Mouse (Mus musculus) kidney, embryonic 14.5 days (tissue): ENCODE measurements around the gene Gstm6. TPM values are rescaled to one million over a fixed set of nuclear protein-coding genes. Genes with fewer than 3 reads are reported as not detected.

ENCODE experiments used
- ATAC-seq: fragments of 200-750 bp; cut with Nextera tagmentation; 2 replicates; pipeline ENCODE4 v1.8.0; 2017; ENCODE audit warnings: moderate number of reproducible peaks, mild to moderate bottlenecking, moderate TSS enrichment, moderate library complexity; ENCODE audit not compliant: low FRiP score, low TSS enrichment
- H3K27ac ChIP-seq: fragments of 300-500 bp; sonication (generic); 2 replicates; pipeline ENCODE4 v1.5.1; 2014; ENCODE audit warnings: low read depth, mild to moderate bottlenecking, low read length, moderate library complexity, mixed read lengths
- H3K27me3 ChIP-seq: fragments of 300-500 bp; sonication (generic); 2 replicates; pipeline ENCODE4 v1.6.1; 2014; ENCODE audit warnings: mild to moderate bottlenecking, low read length; ENCODE audit not compliant: control insufficient read depth, insufficient read depth
- H3K36me3 ChIP-seq: fragments of 300-500 bp; sonication (generic); 2 replicates; pipeline ENCODE4 v1.6.1; 2014; ENCODE audit warnings: low read length, mixed read lengths; ENCODE audit not compliant: control insufficient read depth, insufficient read depth
- H3K4me1 ChIP-seq: fragments of 300-500 bp; sonication (generic); 2 replicates; pipeline ENCODE4 v1.6.1; 2014; ENCODE audit warnings: low read length, mixed read lengths; ENCODE audit not compliant: control insufficient read depth, insufficient read depth
- H3K4me2 ChIP-seq: fragments of 300-500 bp; sonication (generic); replicated peaks from 2 replicates; pipeline ENCODE4 v1.6.1; 2014; ENCODE audit warnings: low read depth, mild to moderate bottlenecking, low read length
- H3K4me3 ChIP-seq: fragments of 300-500 bp; sonication (generic); 2 replicates; pipeline ENCODE4 v1.5.1; 2014; ENCODE audit warnings: mild to moderate bottlenecking, low read length
- H3K9ac ChIP-seq: fragments of 300-500 bp; sonication (generic); 2 replicates; pipeline ENCODE4 v1.6.1; 2014; ENCODE audit warnings: low read depth, mild to moderate bottlenecking, low read length, moderate library complexity
- H3K9me3 ChIP-seq: fragments of 300-500 bp; sonication (generic); 2 replicates; pipeline ENCODE4 v1.6.1; 2016; ENCODE audit warnings: low read length; ENCODE audit not compliant: control insufficient read depth
- WGBS: fragments of 180-500 bp; shearing (Covaris S2); extraction: QIAGEN DNeasy Blood & Tissue Kit; methylation state at CpG from one replicate; pipeline ENCODE4 v1.1.7; 2014; 5-methylcytosine and 5-hydroxymethylcytosine counted together
- polyA plus RNA-seq: library from polyadenylated mRNA; unstranded; fragments of >200 nt; fragmentation: Nextera tagmentation; extraction: Ambion mirVana; gene quantifications from 2 replicates; pipeline ENCODE4 v1.2.1, GENCODE M21; 2014

The Gstm6 gene
- polyA plus RNA-seq, 1 experiment from 2014 or later, result 5.7 TPM

GRCm38 (mm10) chr3:107935268-107935667 is 8.3 kb downstream of the Gstm6 start:
- Histone ChIP-seq H3K27ac (no peak overlapping the region), H3K4me3 (no peak overlapping the region), H3K36me3 (no peaks in the 10 kb centered on the region), H3K27me3 (no peaks in the 10 kb centered on the region), H3K9ac (no peak overlapping the region), H3K4me1 (no peaks in the 10 kb centered on the region), H3K9me3 (no peaks in the 10 kb centered on the region), H3K4me2 (no peak overlapping the region)
- no peak for ATAC-seq
- WGBS, result 84% methylated on average over 3 of the region's 3 CpGs

DNA sequence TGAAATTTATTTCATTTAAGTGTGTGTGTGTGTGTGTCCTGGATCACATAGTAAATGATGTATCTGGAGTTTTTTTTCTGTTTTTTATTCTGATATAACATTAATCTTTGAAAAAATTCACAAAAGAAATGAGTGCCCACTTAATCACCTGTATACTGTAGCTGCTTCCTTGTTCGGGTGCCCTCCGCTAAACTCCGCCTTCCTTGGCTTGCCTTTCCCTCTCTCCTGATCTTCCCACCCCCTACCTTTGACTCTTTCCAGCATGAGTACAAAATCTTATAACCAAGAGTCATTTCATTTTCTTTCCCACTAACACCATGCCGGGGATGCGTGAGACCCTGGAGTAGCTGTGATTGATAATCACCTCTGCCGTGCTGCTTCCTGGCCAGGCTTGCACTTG is 11.4 kb downstream of the Gstm6 start:
- Histone ChIP-seq H3K4me3 (no peak overlapping the region), H3K27me3 (no peaks in the 10 kb centered on the region), H3K27ac (no peak overlapping the region), H3K9me3 (no peaks in the 10 kb centered on the region), H3K9ac (no peak overlapping the region), H3K36me3 (no peaks in the 10 kb centered on the region), H3K4me2 (no peak overlapping the region), H3K4me1 (peaks cover 7% of the 10 kb centered on the region; the same call in 1 of the 2 replicates)
- no peak for ATAC-seq
- WGBS, result 80% methylated on average over 6 of the region's 6 CpGs

DNA sequence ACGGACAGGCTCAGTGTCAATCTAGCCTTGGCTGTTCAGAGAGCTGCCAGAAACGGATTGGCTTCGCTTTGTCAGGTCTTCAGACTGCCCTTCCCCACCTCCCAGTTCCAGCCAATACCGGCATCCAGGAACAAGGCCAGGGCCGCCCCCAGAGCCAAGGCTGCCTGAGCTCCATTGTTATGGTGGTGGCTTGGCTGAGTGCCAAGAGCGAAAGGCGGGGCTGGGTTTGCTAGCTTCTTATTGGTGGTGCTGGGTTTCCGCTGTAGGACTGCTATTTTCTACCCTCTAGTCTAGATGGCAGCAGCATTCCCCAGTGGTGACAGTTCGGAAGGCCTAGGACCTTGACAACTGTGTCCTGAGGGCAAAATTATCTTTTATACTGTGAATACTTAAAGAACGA is 11.9 kb downstream of the Gstm6 start, which contains the start of gene Gstm7:
TSS of gene Gstm7 (minus strand) at position 148 of the 400 bp plus-strand sequence.
- WGBS, result 6% methylated on average over 10 of the region's 10 CpGs
- peak within 1 kb of the TSS; percentile 43 for H3K4me2 ChIP-seq
- H3K27ac ChIP-seq, result no peak within 1 kb of the TSS
- H3K27me3 ChIP-seq, result no peaks in the 10 kb centered on the region
- ATAC-seq, result peak; percentile 96
- H3K9ac ChIP-seq, result no peak within 1 kb of the TSS
- H3K36me3 ChIP-seq, result no peaks in the 10 kb centered on the region
- H3K4me3 ChIP-seq, result peak within 1 kb of the TSS; percentile 28; the same call in 1 of the 2 replicates
- H3K9me3 ChIP-seq, result no peaks in the 10 kb centered on the region
- peaks cover 7% of the 10 kb centered on the region; the same call in 1 of the 2 replicates for H3K4me1 ChIP-seq

GRCm38 (mm10) chr3:107931134-107931533 is 12.4 kb downstream of the Gstm6 start:
- Histone ChIP-seq H3K36me3 (no peaks in the 10 kb centered on the region), H3K27me3 (no peaks in the 10 kb centered on the region), H3K4me3 (peak overlapping the region; percentile 28; the same call in 1 of the 2 replicates), H3K4me1 (peaks cover 7% of the 10 kb centered on the region; the same call in 1 of the 2 replicates), H3K27ac (no peak overlapping the region), H3K4me2 (peak overlapping the region; percentile 43), H3K9ac (no peak overlapping the region), H3K9me3 (no peaks in the 10 kb centered on the region)
- WGBS, result 66% methylated on average over 2 of the region's 2 CpGs
- ATAC-seq, result no peak; the same call in 1 of the 2 replicates

GRCm38 (mm10) chr3:107929731-107930130 is 13.8 kb downstream of the Gstm6 start:
- Histone ChIP-seq H3K27ac (no peak overlapping the region), H3K4me3 (no peak overlapping the region), H3K27me3 (no peaks in the 10 kb centered on the region), H3K9me3 (no peaks in the 10 kb centered on the region), H3K9ac (no peak overlapping the region), H3K36me3 (no peaks in the 10 kb centered on the region), H3K4me1 (peaks cover 7% of the 10 kb centered on the region; the same call in 1 of the 2 replicates), H3K4me2 (no peak overlapping the region)
- ATAC-seq, result no peak
- WGBS, result 73% methylated on average over 4 of the region's 4 CpGs

- H3K4me1 ChIP-seq, result peaks cover 7% of the 10 kb centered on the region; the same call in 1 of the 2 replicates
- H3K27ac ChIP-seq, result no peak overlapping the region
- H3K36me3 ChIP-seq, result no peaks in the 10 kb centered on the region
- WGBS, result 81% methylated on average over 4 of the region's 4 CpGs
- H3K9me3 ChIP-seq, result no peaks in the 10 kb centered on the region
- ATAC-seq, result no peak
- no peaks in the 10 kb centered on the region for H3K27me3 ChIP-seq
- H3K4me2 ChIP-seq, result no peak overlapping the region
- H3K9ac ChIP-seq, result no peak overlapping the region
- H3K4me3 ChIP-seq, result no peak overlapping the region
Measured at GRCm38 (mm10) chr3:107929243-107929642, 14.3 kb downstream of the Gstm6 start.

- no peaks in the 10 kb centered on the region for H3K27me3 ChIP-seq
- ATAC-seq, result no peak
- no peaks in the 10 kb centered on the region for H3K9me3 ChIP-seq
- H3K9ac ChIP-seq, result no peak overlapping the region
- no peak overlapping the region for H3K27ac ChIP-seq
- H3K4me2 ChIP-seq, result no peak overlapping the region
- H3K4me1 ChIP-seq, result peaks cover 7% of the 10 kb centered on the region; the same call in 1 of the 2 replicates
- no peaks in the 10 kb centered on the region for H3K36me3 ChIP-seq
- H3K4me3 ChIP-seq, result no peak overlapping the region
- 73% methylated on average over 11 of the region's 11 CpGs for WGBS
Measured at GRCm38 (mm10) chr3:107928691-107929090, 14.9 kb downstream of the Gstm6 start.

DNA sequence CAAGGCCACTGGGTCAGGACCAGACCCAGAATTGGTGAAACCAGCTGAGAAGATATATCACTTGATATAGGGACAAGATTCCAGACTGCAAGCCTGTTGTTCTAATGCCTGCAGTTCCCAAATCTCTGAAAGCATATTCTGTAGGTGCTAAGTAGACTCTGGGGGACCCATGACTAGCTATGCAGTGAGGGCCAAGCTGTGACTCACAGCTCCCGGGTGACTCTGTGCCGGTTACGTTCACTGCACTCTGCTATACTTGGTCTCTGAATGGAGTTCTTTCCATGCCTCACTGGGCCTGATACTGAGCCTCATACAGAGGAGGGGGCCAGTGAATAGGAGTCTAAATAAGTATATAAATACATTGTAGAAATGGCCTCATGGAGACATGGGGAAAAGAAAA is 15.7 kb downstream of the Gstm6 start:
- Histone ChIP-seq H3K9me3 (no peaks in the 10 kb centered on the region), H3K27ac (no peak overlapping the region), H3K27me3 (no peaks in the 10 kb centered on the region), H3K4me3 (no peak overlapping the region), H3K9ac (no peak overlapping the region), H3K36me3 (no peaks in the 10 kb centered on the region), H3K4me1 (peaks cover 7% of the 10 kb centered on the region; the same call in 1 of the 2 replicates), H3K4me2 (no peak overlapping the region)
- WGBS, result 69% methylated on average over 3 of the region's 3 CpGs
- ATAC-seq, result no peak

GRCm38 (mm10) chr3:107925335-107925734 is 18.2 kb downstream of the Gstm6 start:
- Histone ChIP-seq H3K9ac (no peak overlapping the region), H3K4me3 (no peak overlapping the region), H3K27ac (no peak overlapping the region), H3K4me2 (no peak overlapping the region), H3K36me3 (no peaks in the 10 kb centered on the region), H3K4me1 (peaks cover 7% of the 10 kb centered on the region; the same call in 1 of the 2 replicates), H3K9me3 (no peaks in the 10 kb centered on the region), H3K27me3 (no peaks in the 10 kb centered on the region)
- WGBS, result 90% methylated on average over 3 of the region's 3 CpGs
- no peak for ATAC-seq
